Mouse (Mus musculus) liver (tissue): ENCODE measurements around the gene Krt76.

Source experiments
- DNase-seq: peaks from one replicate; pipeline ENCODE4 v3.0.0-alpha.2; 2020; ENCODE audit warnings: mixed read lengths

The Krt76 gene

GRCm38 (mm10) chr15:101892820-101893219 lies at the start of gene Krt76:
Krt76 (minus strand) TSS chr15:101892920.
- DNase-seq, result no peak

GRCm38 (mm10) chr15:101941948-101942347 lies 49.2 kb upstream of the Krt76 start:
- DNase-seq, result no peak

GRCm38 (mm10) chr15:101940274-101940829 lies 47.6 kb upstream of the Krt76 start, which contains the start of gene Krt79:
Krt79 (minus strand) TSS chr15:101940324.
- DNase-seq, result no peak

- DNase-seq, result no peak
These were observed 46.0 kb upstream of the Krt76 start for GRCm38 (mm10) chr15:101938600-101939308.

GRCm38 (mm10) chr15:101933024-101933423 lies 40.3 kb upstream of the Krt76 start:
- DNase-seq, result no peak

- DNase-seq, result peak; percentile 23
These were observed 36.9 kb upstream of the Krt76 start for GRCm38 (mm10) chr15:101929666-101930065.

- DNase-seq, result no peak
These were observed 36.4 kb upstream of the Krt76 start for GRCm38 (mm10) chr15:101929087-101929486.

GRCm38 (mm10) chr15:101927340-101928080 lies 34.8 kb upstream of the Krt76 start:
- no peak for DNase-seq

GRCm38 (mm10) chr15:101925041-101925440 lies 32.3 kb upstream of the Krt76 start:
- no peak for DNase-seq

- no peak for DNase-seq
These were observed 31.9 kb upstream of the Krt76 start, which contains the start of gene Krt4 for GRCm38 (mm10) chr15:101924635-101925034. Krt4 (minus strand) TSS chr15:101924735.

GRCm38 (mm10) chr15:101922296-101922695 lies 29.6 kb upstream of the Krt76 start:
- no peak for DNase-seq

GRCm38 (mm10) chr15:101916072-101916471 lies 23.4 kb upstream of the Krt76 start:
- no peak for DNase-seq

GRCm38 (mm10) chr15:101904849-101905248 lies 12.1 kb upstream of the Krt76 start:
- DNase-seq, result no peak

- no peak for DNase-seq
These were observed 9.7 kb upstream of the Krt76 start for GRCm38 (mm10) chr15:101902171-101903149.

- no peak for DNase-seq
These were observed 2.5 kb upstream of the Krt76 start for GRCm38 (mm10) chr15:101895216-101895615.

GRCm38 (mm10) chr15:101879776-101880175 lies 12.9 kb downstream of the Krt76 start:
- peak; percentile 12 for DNase-seq

- no peak for DNase-seq
These were observed 14.7 kb downstream of the Krt76 start for GRCm38 (mm10) chr15:101878041-101878440.

- no peak for DNase-seq
These were observed 18.3 kb downstream of the Krt76 start for GRCm38 (mm10) chr15:101874383-101874782.

- DNase-seq, result no peak
These were observed 19.5 kb downstream of the Krt76 start for GRCm38 (mm10) chr15:101873231-101873630.

GRCm38 (mm10) chr15:101869431-101869830 lies 23.3 kb downstream of the Krt76 start, which contains the start of gene Krt77:
Krt77 (minus strand) TSS chr15:101869705.
- DNase-seq, result no peak

- DNase-seq, result no peak
These were observed 26.0 kb downstream of the Krt76 start for GRCm38 (mm10) chr15:101866754-101867153.

- no peak for DNase-seq
These were observed 32.1 kb downstream of the Krt76 start for GRCm38 (mm10) chr15:101860421-101861130.
